Mouse (Mus musculus): ENCODE measurements at regions not wholly inside any gene's neighbourhood (a gene's known extent, or its start where the extent isn't known, plus 50 kb on each side); places are given as distances from the start of the nearest gene placed in this dataset.

DNA sequence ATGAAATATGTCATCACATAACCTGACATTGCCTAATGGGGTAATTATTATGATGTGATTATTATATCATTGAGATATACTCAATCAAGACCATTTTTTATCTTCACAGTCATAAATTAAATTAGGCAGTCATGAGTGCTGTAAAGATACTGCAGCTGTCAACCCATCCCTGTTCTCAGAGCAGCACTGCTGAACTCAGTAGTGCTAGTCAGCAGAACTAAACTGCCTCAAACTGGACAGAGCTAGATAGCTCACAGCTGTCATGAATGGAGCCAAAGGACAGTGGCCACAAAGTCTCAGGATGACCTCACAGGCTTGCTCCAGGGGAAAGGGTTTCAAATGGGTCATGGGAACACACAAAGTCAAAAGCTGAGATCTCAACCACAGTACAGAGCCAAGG lies 71.3 kb downstream of the Gm6760 start:
- no peak for DNase-seq

- DNase-seq: peak; percentile 1
Measured at GRCm38 (mm10) chrX:64058389-64058788, 93.6 kb downstream of the Gm6760 start.

- DNase-seq: no peak
Measured at GRCm38 (mm10) chrX:64056776-64057175, 95.2 kb downstream of the Gm6760 start.
